Mouse (Mus musculus): ENCODE results near the gene Plekha1.

DNA sequence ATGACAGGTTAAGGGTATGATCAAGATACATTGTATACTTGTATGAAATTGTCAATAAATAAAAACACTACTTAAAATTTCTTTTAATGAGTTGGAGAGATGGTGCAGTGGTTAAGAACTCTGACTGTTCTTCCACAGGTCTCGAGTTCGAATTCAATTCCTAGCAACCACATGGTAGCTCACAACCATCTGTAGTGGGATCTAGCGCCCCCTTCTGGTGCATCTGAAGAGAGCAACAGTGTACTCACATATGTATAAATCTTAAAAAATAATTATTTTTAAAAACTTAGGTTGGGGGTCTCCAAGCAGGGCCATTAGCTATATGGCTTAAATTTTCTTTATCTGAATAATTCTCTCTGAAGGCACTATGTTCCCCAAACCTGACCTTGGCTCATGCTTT, 64.8 kb downstream of the Plekha1 start:
- no peak for TF ChIP-seq E2F4 (IDR thresholded peaks at IDR 0.05; ENCODE audit: insufficient read depth)
- TF ChIP-seq POLR2A (IDR thresholded peaks at IDR 0.05; ENCODE audit: insufficient read length, low read depth) = no peak
